Mouse (Mus musculus) embryonic facial prominence, embryonic 10.5 days (tissue): ENCODE data around the gene Tiprl. TPM values are rescaled to one million over a fixed set of nuclear protein-coding genes. Genes with fewer than 3 reads are reported as not detected.

Experiments used
- DNase-seq: peaks from one replicate; pipeline ENCODE4 v3.0.0-alpha.2; 2017; ENCODE audit warnings: low spot score
- H3K27ac ChIP-seq: fragments of 300-500 bp; sonication (generic); replicated peaks from 2 replicates; pipeline ENCODE4 v1.5.1; 2016; ENCODE audit warnings: mild to moderate bottlenecking
- H3K27me3 ChIP-seq: fragments of 300-500 bp; sonication (generic); replicated peaks from 2 replicates; pipeline ENCODE4 v1.6.1; 2016; ENCODE audit warnings: low read depth, mild to moderate bottlenecking; ENCODE audit not compliant: poor library complexity, severe bottlenecking
- H3K36me3 ChIP-seq: fragments of 300-500 bp; sonication (generic); replicated peaks from 2 replicates; pipeline ENCODE4 v1.6.1; 2016; ENCODE audit warnings: mild to moderate bottlenecking, moderate library complexity
- H3K4me1 ChIP-seq: fragments of 300-500 bp; sonication (generic); 2 replicates; pipeline ENCODE4 v1.6.1; 2016
- H3K4me3 ChIP-seq: fragments of 300-500 bp; sonication (generic); 2 replicates; pipeline ENCODE4 v1.5.1; 2016; ENCODE audit warnings: mild to moderate bottlenecking, moderate library complexity
- H3K9me3 ChIP-seq: fragments of 300-500 bp; sonication (generic); 2 replicates; pipeline ENCODE4 v1.6.1; 2016; ENCODE audit warnings: mild to moderate bottlenecking
- WGBS: fragments of 180-500 bp; shearing (Covaris S2); methylation state at CpG from one replicate; pipeline ENCODE4 v1.1.7; 2016; 5-methylcytosine and 5-hydroxymethylcytosine counted together
- polyA plus RNA-seq: library from polyadenylated mRNA; unstranded; fragments of >200 nt; fragmentation: Nextera tagmentation; extraction: Ambion mirVana; gene quantifications from 2 replicates; pipeline ENCODE4 v1.2.1, GENCODE M21; 2016

The Tiprl gene
- polyA plus RNA-seq, 1 experiment from 2014 or later: 105 TPM

- H3K27me3 ChIP-seq: no peaks in the 10 kb centered on the region
- whole genome bisulfite sequencing: 58% methylated on average over 5 of the region's 5 CpGs
- peaks cover 15% of the 10 kb centered on the region; the same call in 1 of the 2 replicates for H3K4me1 ChIP-seq
- no peak overlapping the region for H3K4me3 ChIP-seq
- H3K36me3 ChIP-seq: peaks cover 14% of the 10 kb centered on the region
- DNase-seq: peak; percentile 6
- H3K9me3 ChIP-seq: no peaks in the 10 kb centered on the region
- H3K27ac ChIP-seq: no peak overlapping the region
Observed at GRCm38 (mm10) chr1:165187357-165187756, 49.4 kb downstream of the Tiprl start.

GRCm38 (mm10) chr1:165186491-165186890, 50.3 kb downstream of the Tiprl start:
- H3K4me3 ChIP-seq: no peak overlapping the region
- H3K27me3 ChIP-seq: no peaks in the 10 kb centered on the region
- no peak overlapping the region for H3K27ac ChIP-seq
- 79% methylated on average over 12 of the region's 12 CpGs for WGBS
- H3K4me1 ChIP-seq: peaks cover 15% of the 10 kb centered on the region; the same call in 1 of the 2 replicates
- DNase-seq: peak; percentile 7
- no peaks in the 10 kb centered on the region for H3K9me3 ChIP-seq
- H3K36me3 ChIP-seq: peaks cover 22% of the 10 kb centered on the region

- 73% methylated on average over 7 of the region's 7 CpGs for WGBS
- DNase-seq: peak; percentile 6
- no peaks in the 10 kb centered on the region for H3K9me3 ChIP-seq
- H3K27me3 ChIP-seq: no peaks in the 10 kb centered on the region
- H3K4me3 ChIP-seq: no peak overlapping the region
- no peak overlapping the region for H3K27ac ChIP-seq
- peaks cover 26% of the 10 kb centered on the region for H3K36me3 ChIP-seq
- H3K4me1 ChIP-seq: peaks cover 15% of the 10 kb centered on the region; the same call in 1 of the 2 replicates
Observed at GRCm38 (mm10) chr1:165185116-165185515, 51.7 kb downstream of the Tiprl start.

- Histone ChIP-seq H3K9me3 (no peaks in the 10 kb centered on the region), H3K36me3 (peaks cover 26% of the 10 kb centered on the region), H3K27me3 (no peaks in the 10 kb centered on the region), H3K4me3 (no peak overlapping the region), H3K4me1 (peaks cover 13% of the 10 kb centered on the region; the same call in 1 of the 2 replicates), H3K27ac (no peak overlapping the region)
- DNase-seq: no peak
- 77% methylated on average over 3 of the region's 3 CpGs for WGBS
Observed at GRCm38 (mm10) chr1:165184178-165184577, 52.6 kb downstream of the Tiprl start.

GRCm38 (mm10) chr1:165183400-165183799, 53.4 kb downstream of the Tiprl start:
- Histone ChIP-seq H3K9me3 (no peaks in the 10 kb centered on the region), H3K4me3 (no peak overlapping the region), H3K36me3 (peaks cover 33% of the 10 kb centered on the region), H3K4me1 (peaks cover 14% of the 10 kb centered on the region; the same call in 1 of the 2 replicates), H3K27ac (no peak overlapping the region), H3K27me3 (no peaks in the 10 kb centered on the region)
- 77% methylated on average over 6 of the region's 6 CpGs for WGBS
- no peak for DNase-seq

GRCm38 (mm10) chr1:165179321-165179720, 57.5 kb downstream of the Tiprl start:
- WGBS: 84% methylated on average over 5 of the region's 5 CpGs
- H3K4me1 ChIP-seq: peaks cover 6% of the 10 kb centered on the region; the same call in 1 of the 2 replicates
- DNase-seq: no peak
- no peak overlapping the region for H3K27ac ChIP-seq
- H3K9me3 ChIP-seq: no peaks in the 10 kb centered on the region
- H3K36me3 ChIP-seq: peaks cover 39% of the 10 kb centered on the region
- H3K27me3 ChIP-seq: no peaks in the 10 kb centered on the region
- no peak overlapping the region for H3K4me3 ChIP-seq

GRCm38 (mm10) chr1:165178075-165178474, 58.7 kb downstream of the Tiprl start:
- Histone ChIP-seq H3K27me3 (no peaks in the 10 kb centered on the region), H3K36me3 (peaks cover 34% of the 10 kb centered on the region), H3K4me1 (peaks cover 6% of the 10 kb centered on the region; the same call in 1 of the 2 replicates), H3K9me3 (no peaks in the 10 kb centered on the region), H3K27ac (no peak overlapping the region), H3K4me3 (no peak overlapping the region)
- WGBS: 87% methylated on average over 6 of the region's 6 CpGs
- DNase-seq: no peak

GRCm38 (mm10) chr1:165174059-165174616, 62.7 kb downstream of the Tiprl start:
- H3K9me3 ChIP-seq: no peaks in the 10 kb centered on the region
- H3K36me3 ChIP-seq: peaks cover 18% of the 10 kb centered on the region
- DNase-seq: no peak
- WGBS: 57% methylated on average over 9 of the region's 9 CpGs
- no peak overlapping the region for H3K27ac ChIP-seq
- no peaks in the 10 kb centered on the region for H3K27me3 ChIP-seq
- H3K4me1 ChIP-seq: peaks cover 6% of the 10 kb centered on the region; the same call in 1 of the 2 replicates
- no peak overlapping the region for H3K4me3 ChIP-seq

GRCm38 (mm10) chr1:165171277-165171676, 65.5 kb downstream of the Tiprl start:
- no peaks in the 10 kb centered on the region for H3K9me3 ChIP-seq
- no peak overlapping the region for H3K27ac ChIP-seq
- no peaks in the 10 kb centered on the region for H3K4me1 ChIP-seq
- H3K36me3 ChIP-seq: no peaks in the 10 kb centered on the region
- H3K4me3 ChIP-seq: no peak overlapping the region
- no peaks in the 10 kb centered on the region for H3K27me3 ChIP-seq
- WGBS: 84% methylated on average over 7 of the region's 8 CpGs
- no peak for DNase-seq

GRCm38 (mm10) chr1:165170157-165170556, 66.6 kb downstream of the Tiprl start:
- no peak overlapping the region for H3K4me3 ChIP-seq
- H3K4me1 ChIP-seq: no peaks in the 10 kb centered on the region
- H3K27ac ChIP-seq: no peak overlapping the region
- no peak for DNase-seq
- 69% methylated on average over 5 of the region's 5 CpGs for WGBS
- no peaks in the 10 kb centered on the region for H3K9me3 ChIP-seq
- no peaks in the 10 kb centered on the region for H3K36me3 ChIP-seq
- H3K27me3 ChIP-seq: no peaks in the 10 kb centered on the region

GRCm38 (mm10) chr1:165169462-165169861, 67.3 kb downstream of the Tiprl start:
- Histone ChIP-seq H3K4me1 (no peaks in the 10 kb centered on the region), H3K36me3 (no peaks in the 10 kb centered on the region), H3K27me3 (no peaks in the 10 kb centered on the region), H3K9me3 (no peaks in the 10 kb centered on the region), H3K4me3 (no peak overlapping the region), H3K27ac (no peak overlapping the region)
- WGBS: 83% methylated on average over 3 of the region's 3 CpGs
- DNase-seq: no peak

GRCm38 (mm10) chr1:165164920-165165319, 71.9 kb downstream of the Tiprl start:
- Histone ChIP-seq H3K27ac (no peak overlapping the region), H3K4me1 (no peaks in the 10 kb centered on the region), H3K36me3 (no peaks in the 10 kb centered on the region), H3K9me3 (no peaks in the 10 kb centered on the region), H3K4me3 (no peak overlapping the region), H3K27me3 (no peaks in the 10 kb centered on the region)
- 69% methylated on average over 6 of the region's 6 CpGs for WGBS
- no peak for DNase-seq
